Mouse (Mus musculus): ENCODE results near the gene 1700016C15Rik. TPM values are rescaled to one million over a fixed set of nuclear protein-coding genes. Genes with fewer than 3 reads are reported as not detected.

Gene 1700016C15Rik
- polyA plus RNA-seq, 1 experiment from 2014 or later = not detected

GRCm38 (mm10) chr1:177703147-177703807 is 26.3 kb upstream of the 1700016C15Rik start:
- Histone ChIP-seq H3K4me3 (replicated peaks) (no peak overlapping the region; the same call in 1 of the 2 replicates), H3K4me1 (replicated peaks) (no peaks in the 10 kb centered on the region), H3K4me2 (peak overlapping the region; percentile 90), H3K9me3 (no peaks in the 10 kb centered on the region), H3K9ac (replicated peaks) (0 out of 2 replicates have a peak overlapping the region, but pooled peaks have one; percentile 57), H3K27me3 (0 out of 2 replicates have a peak, but pooled peaks cover 5% of the 10 kb centered on the region), H3K36me3 (no peaks in the 10 kb centered on the region), H3K27ac (no peak overlapping the region)
- 49% methylated on average over 6 of the region's 6 CpGs for WGBS
- no peak for ATAC-seq (ENCODE audit: insufficient number of reproducible peaks, insufficient read depth, low FRiP score, low TSS enrichment, low read depth)

- Histone ChIP-seq H3K9ac (replicated peaks) (no peak overlapping the region), H3K27ac (no peak overlapping the region), H3K9me3 (0 out of 2 replicates have a peak, but pooled peaks cover 5% of the 10 kb centered on the region), H3K4me3 (replicated peaks) (no peak overlapping the region), H3K36me3 (no peaks in the 10 kb centered on the region), H3K27me3 (0 out of 2 replicates have a peak, but pooled peaks cover 5% of the 10 kb centered on the region), H3K4me2 (no peak overlapping the region), H3K4me1 (replicated peaks) (no peaks in the 10 kb centered on the region)
- 40% methylated on average over 2 of the region's 2 CpGs for WGBS
- ATAC-seq (ENCODE audit: insufficient number of reproducible peaks, insufficient read depth, low FRiP score, low TSS enrichment, low read depth) = no peak
These were observed 24.4 kb upstream of the 1700016C15Rik start for GRCm38 (mm10) chr1:177705204-177705603.

GRCm38 (mm10) chr1:177707571-177707970 is 22.0 kb upstream of the 1700016C15Rik start:
- Histone ChIP-seq H3K27me3 (no peaks in the 10 kb centered on the region), H3K4me3 (replicated peaks) (no peak overlapping the region), H3K4me1 (replicated peaks) (no peaks in the 10 kb centered on the region), H3K36me3 (no peaks in the 10 kb centered on the region), H3K4me2 (no peak overlapping the region), H3K9me3 (0 out of 2 replicates have a peak, but pooled peaks cover 5% of the 10 kb centered on the region), H3K27ac (no peak overlapping the region), H3K9ac (replicated peaks) (no peak overlapping the region)
- 90% methylated on average over 1 of the region's 1 CpGs for WGBS
- no peak for ATAC-seq (ENCODE audit: insufficient number of reproducible peaks, insufficient read depth, low FRiP score, low TSS enrichment, low read depth)

DNA sequence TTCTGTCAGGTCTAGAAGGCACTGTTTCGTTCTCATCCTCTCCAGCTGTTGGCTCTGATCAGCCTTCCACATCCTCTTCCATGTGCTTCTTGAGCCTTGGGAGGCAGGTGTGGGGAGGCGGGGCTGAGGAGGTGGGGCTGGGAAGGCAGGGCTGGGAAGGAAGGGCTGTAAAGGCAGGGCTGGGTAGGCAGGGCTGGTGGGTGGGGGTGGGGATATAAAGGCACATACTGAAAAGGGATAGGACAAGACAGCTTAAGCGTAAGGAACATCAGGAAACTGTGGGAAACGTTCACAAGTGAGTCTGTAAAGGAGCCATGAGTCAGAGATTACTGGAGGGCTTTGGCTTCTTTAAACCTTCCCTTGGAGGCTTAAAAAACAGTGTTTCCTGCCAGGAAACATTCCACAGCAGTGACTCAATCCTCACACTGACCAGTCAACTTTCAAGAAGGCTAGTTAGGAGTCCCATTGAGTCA is 21.0 kb upstream of the 1700016C15Rik start:
- no peak overlapping the region for H3K9ac ChIP-seq (replicated peaks)
- no peak overlapping the region for H3K27ac ChIP-seq
- H3K4me2 ChIP-seq = no peak overlapping the region
- H3K36me3 ChIP-seq = no peaks in the 10 kb centered on the region
- no peaks in the 10 kb centered on the region for H3K27me3 ChIP-seq
- no peaks in the 10 kb centered on the region for H3K4me1 ChIP-seq (replicated peaks)
- 0 out of 2 replicates have a peak, but pooled peaks cover 5% of the 10 kb centered on the region for H3K9me3 ChIP-seq
- WGBS = 57% methylated on average over 4 of the region's 4 CpGs
- H3K4me3 ChIP-seq (replicated peaks) = no peak overlapping the region
- ATAC-seq (ENCODE audit: insufficient number of reproducible peaks, insufficient read depth, low FRiP score, low TSS enrichment, low read depth) = no peak

GRCm38 (mm10) chr1:177711000-177711399 is 18.6 kb upstream of the 1700016C15Rik start:
- no peak overlapping the region for H3K27ac ChIP-seq
- no peaks in the 10 kb centered on the region for H3K4me1 ChIP-seq (replicated peaks)
- H3K9me3 ChIP-seq = 0 out of 2 replicates have a peak, but pooled peaks cover 5% of the 10 kb centered on the region
- no peaks in the 10 kb centered on the region for H3K36me3 ChIP-seq
- H3K4me3 ChIP-seq (replicated peaks) = no peak overlapping the region
- no peaks in the 10 kb centered on the region for H3K27me3 ChIP-seq
- no peak overlapping the region for H3K9ac ChIP-seq (replicated peaks)
- no peak overlapping the region for H3K4me2 ChIP-seq
- ATAC-seq (ENCODE audit: insufficient number of reproducible peaks, insufficient read depth, low FRiP score, low TSS enrichment, low read depth) = no peak
- WGBS = 71% methylated on average over 2 of the region's 2 CpGs

DNA sequence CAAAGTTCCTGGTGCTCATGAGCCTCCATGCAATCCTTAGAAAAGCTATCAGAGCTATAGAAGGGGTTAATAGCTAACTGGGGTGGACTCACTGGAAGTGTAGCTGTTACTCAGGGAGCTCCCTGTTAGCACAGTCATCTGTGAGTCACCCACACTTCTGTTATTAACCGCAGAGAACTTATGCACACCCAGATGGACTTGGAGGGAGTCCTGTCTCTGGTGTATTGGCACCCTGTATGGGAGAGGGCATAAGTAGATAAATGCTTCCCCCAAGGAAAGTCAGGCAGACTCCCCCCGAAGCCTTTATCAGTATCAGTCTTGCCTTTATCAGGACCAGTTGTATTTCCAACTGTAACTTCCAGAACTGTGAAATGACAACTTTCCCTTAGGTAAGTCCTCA is 18.2 kb upstream of the 1700016C15Rik start:
- H3K27me3 ChIP-seq = no peaks in the 10 kb centered on the region
- H3K4me3 ChIP-seq (replicated peaks) = no peak overlapping the region
- no peaks in the 10 kb centered on the region for H3K36me3 ChIP-seq
- H3K9ac ChIP-seq (replicated peaks) = no peak overlapping the region
- no peak overlapping the region for H3K27ac ChIP-seq
- no peak for ATAC-seq (ENCODE audit: insufficient number of reproducible peaks, insufficient read depth, low FRiP score, low TSS enrichment, low read depth)
- WGBS = 95% methylated on average over 2 of the region's 2 CpGs
- no peaks in the 10 kb centered on the region for H3K4me1 ChIP-seq (replicated peaks)
- 0 out of 2 replicates have a peak, but pooled peaks cover 5% of the 10 kb centered on the region for H3K9me3 ChIP-seq
- no peak overlapping the region for H3K4me2 ChIP-seq

- ATAC-seq (ENCODE audit: insufficient number of reproducible peaks, insufficient read depth, low FRiP score, low TSS enrichment, low read depth) = no peak
- no peaks in the 10 kb centered on the region for H3K27me3 ChIP-seq
- H3K9ac ChIP-seq (replicated peaks) = no peak overlapping the region
- H3K27ac ChIP-seq = no peak overlapping the region
- 0 out of 2 replicates have a peak, but pooled peaks cover 5% of the 10 kb centered on the region for H3K9me3 ChIP-seq
- H3K4me3 ChIP-seq (replicated peaks) = no peak overlapping the region
- H3K4me1 ChIP-seq (replicated peaks) = no peaks in the 10 kb centered on the region
- H3K36me3 ChIP-seq = no peaks in the 10 kb centered on the region
- WGBS = 80% methylated on average over 3 of the region's 3 CpGs
- no peak overlapping the region for H3K4me2 ChIP-seq
These were observed 15.8 kb upstream of the 1700016C15Rik start for GRCm38 (mm10) chr1:177713635-177714396.

- Histone ChIP-seq H3K27me3 (no peaks in the 10 kb centered on the region), H3K4me3 (replicated peaks) (no peak overlapping the region), H3K9me3 (0 out of 2 replicates have a peak, but pooled peaks cover 5% of the 10 kb centered on the region), H3K4me2 (no peak overlapping the region), H3K36me3 (no peaks in the 10 kb centered on the region), H3K9ac (replicated peaks) (no peak overlapping the region), H3K4me1 (replicated peaks) (no peaks in the 10 kb centered on the region), H3K27ac (no peak overlapping the region)
- ATAC-seq (ENCODE audit: insufficient number of reproducible peaks, insufficient read depth, low FRiP score, low TSS enrichment, low read depth) = no peak
- 90% methylated on average over 5 of the region's 5 CpGs for WGBS
These were observed 15.1 kb upstream of the 1700016C15Rik start for GRCm38 (mm10) chr1:177714397-177715012.

- H3K27me3 ChIP-seq = no peaks in the 10 kb centered on the region
- H3K9ac ChIP-seq (replicated peaks) = no peak overlapping the region
- H3K4me2 ChIP-seq = no peak overlapping the region
- H3K36me3 ChIP-seq = no peaks in the 10 kb centered on the region
- no peak overlapping the region for H3K4me3 ChIP-seq (replicated peaks)
- H3K9me3 ChIP-seq = no peaks in the 10 kb centered on the region
- ATAC-seq (ENCODE audit: insufficient number of reproducible peaks, insufficient read depth, low FRiP score, low TSS enrichment, low read depth) = no peak
- H3K4me1 ChIP-seq (replicated peaks) = no peaks in the 10 kb centered on the region
- WGBS = 75% methylated on average over 3 of the region's 3 CpGs
- no peak overlapping the region for H3K27ac ChIP-seq
These were observed 13.2 kb upstream of the 1700016C15Rik start for GRCm38 (mm10) chr1:177716448-177716847.

GRCm38 (mm10) chr1:177717057-177717835 is 12.4 kb upstream of the 1700016C15Rik start:
- Histone ChIP-seq H3K4me2 (no peak overlapping the region), H3K27me3 (no peaks in the 10 kb centered on the region), H3K9ac (replicated peaks) (no peak overlapping the region), H3K36me3 (no peaks in the 10 kb centered on the region), H3K4me1 (replicated peaks) (no peaks in the 10 kb centered on the region), H3K9me3 (no peaks in the 10 kb centered on the region), H3K27ac (no peak overlapping the region), H3K4me3 (replicated peaks) (no peak overlapping the region)
- no peak for ATAC-seq (ENCODE audit: insufficient number of reproducible peaks, insufficient read depth, low FRiP score, low TSS enrichment, low read depth)
- 75% methylated on average over 7 of the region's 7 CpGs for WGBS
